Mouse (Mus musculus) gonadal fat pad, adult 2 months (tissue): ENCODE data around the gene Ptpa. TPM values are rescaled to one million over a fixed set of nuclear protein-coding genes. Genes with fewer than 3 reads are reported as not detected.

Source experiments
- polyA plus RNA-seq: library from polyadenylated mRNA; depleted of rRNA; stranded (reverse); fragments of >200 nt; gene quantifications from 2 replicates; pipeline ENCODE4 v1.2.3, GENCODE M21; 2012; rRNA removed

Ptpa gene
- polyA plus RNA-seq, 1 experiment: 210 TPM

Other genes with a start within 250 kb of the Ptpa start
- gene Endog, start 244.5 kb upstream of the Ptpa start, polyA plus RNA-seq: 40.8 and 41.5 TPM in 2 replicates
- gene Spout1, start 237.6 kb upstream of the Ptpa start, polyA plus RNA-seq: 24.3 and 27.3 TPM in 2 replicates
- 83.0 and 87.2 TPM in 2 replicates for gene Kyat1, start 210.2 kb upstream of the Ptpa start, polyA plus RNA-seq
- 28.4 and 29.3 TPM in 2 replicates for gene Lrrc8a, start 178.3 kb upstream of the Ptpa start, polyA plus RNA-seq
- 9.6 and 11.8 TPM in 2 replicates for gene Gm28035, start 175.5 kb upstream of the Ptpa start, polyA plus RNA-seq
- gene Phyhd1, start 149.8 kb upstream of the Ptpa start, polyA plus RNA-seq: 51.9 and 62.7 TPM in 2 replicates
- not detected in 2 replicates for gene Gm28038, start 135.0 kb upstream of the Ptpa start, polyA plus RNA-seq
- 48.2 and 83.0 TPM in 2 replicates for gene Dolk, start 129.7 kb upstream of the Ptpa start, polyA plus RNA-seq
- gene Nup188, start 129.6 kb upstream of the Ptpa start, polyA plus RNA-seq: 28.9 and 30.4 TPM in 2 replicates
- gene Sh3glb2, start 56.7 kb upstream of the Ptpa start, polyA plus RNA-seq: 284 and 342 TPM in 2 replicates
- gene Miga2, start 51.8 kb upstream of the Ptpa start, polyA plus RNA-seq: 49.5 and 66.9 TPM in 2 replicates
- gene Dolpp1, start 23.8 kb upstream of the Ptpa start, polyA plus RNA-seq: 42.7 and 51.6 TPM in 2 replicates
- 112 and 133 TPM in 2 replicates for gene Crat, start 226 bp upstream of the Ptpa start, polyA plus RNA-seq
- gene Ier5l, start 58.2 kb downstream of the Ptpa start, polyA plus RNA-seq: 8.2 and 9.0 TPM in 2 replicates
- 1.2 and 1.6 TPM in 2 replicates for gene Cstad, start 179.0 kb downstream of the Ptpa start, polyA plus RNA-seq